Mouse (Mus musculus): ENCODE results near the gene Ccser2.

DNA sequence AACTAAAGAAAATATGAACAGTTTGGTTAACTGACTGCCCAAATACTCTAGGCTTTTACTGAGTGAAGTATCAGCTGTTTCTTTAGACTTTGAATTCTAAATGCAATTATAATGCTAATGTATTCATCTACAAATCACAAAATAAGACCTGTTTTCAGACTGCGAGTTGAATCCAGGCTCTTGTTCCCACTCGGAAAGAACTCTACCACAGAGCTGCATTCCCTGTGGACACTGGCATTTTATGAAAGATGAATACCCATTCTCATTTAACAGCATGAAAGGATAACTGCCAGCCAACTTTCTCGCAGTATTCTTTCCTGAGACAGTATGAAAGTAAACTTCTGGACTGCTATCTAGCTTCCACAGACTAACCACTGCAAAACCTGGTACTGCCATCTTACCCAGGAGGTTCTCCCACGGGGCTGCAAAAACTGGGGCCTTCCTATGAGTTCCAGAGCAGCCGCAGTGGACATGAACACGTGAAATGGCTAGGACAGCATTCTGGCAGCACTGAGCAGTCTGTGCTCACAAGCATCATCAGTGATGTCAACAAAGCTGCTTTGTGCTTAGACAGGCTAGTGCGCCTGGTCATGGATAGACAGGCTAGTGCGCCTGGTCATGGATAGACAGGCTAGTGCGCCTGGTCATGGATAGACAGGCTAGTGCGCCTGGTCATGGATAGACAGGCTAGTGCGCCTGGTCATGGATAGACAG, 62.6 kb downstream of the Ccser2 start:
- no peak for TF ChIP-seq CTCF (IDR thresholded peaks at IDR 0.05; ENCODE audit: low read depth, low read length)
- no peak for TF ChIP-seq POLR2A (IDR thresholded peaks at IDR 0.05; ENCODE audit: insufficient read depth, low read length)
- no peak for TF ChIP-seq EP300 (IDR thresholded peaks at IDR 0.05; ENCODE audit: insufficient read depth, low read depth, low read length)

All from ES-Bruce4 (cell line).